Mouse (Mus musculus) MEL (cell line): ENCODE results near the gene Acad12. TPM values are rescaled to one million over a fixed set of nuclear protein-coding genes. Genes with fewer than 3 reads are reported as not detected.

Experiments
- DNase-seq: peaks from one replicate; pipeline ENCODE4 v3.0.0; 2011; ENCODE audit warnings: low read depth, low spot score
- H3K27ac ChIP-seq: 2 replicates; pipeline ENCODE4 v1.5.1; 2012; ENCODE audit warnings: low read depth, mild to moderate bottlenecking, control low read depth, low read length, moderate library complexity; ENCODE audit not compliant: control insufficient read depth
- H3K27me3 ChIP-seq, 2 experiments: fragments of 150-350 bp in 1 of 2; sonication (generic) in 1 of 2; 2 replicates each; pipeline ENCODE4 v1.6.1; 2012; ENCODE audit warnings: low read length in 2 of 2, mild to moderate bottlenecking in 2 of 2, improper control_type of control experiment in 1 of 2, moderate library complexity in 1 of 2; ENCODE audit not compliant: insufficient read depth in 2 of 2, control insufficient read depth in 1 of 2
- H3K36me3 ChIP-seq, 2 experiments: 2 replicates each; pipeline ENCODE4 v1.6.1; 2012 to 2014; ENCODE audit warnings: low read length in 2 of 2, improper control_type of control experiment in 1 of 2, inconsistent platforms in 1 of 2, mild to moderate bottlenecking in 1 of 2; ENCODE audit not compliant: insufficient read depth in 2 of 2, control insufficient read depth in 1 of 2
- H3K4me1 ChIP-seq, 2 experiments: fragments of 150-350 bp in 1 of 2; sonication (generic) in 1 of 2; 2 replicates each; pipeline ENCODE4 v1.6.1; 2012; ENCODE audit warnings: low read length in 2 of 2, improper control_type of control experiment in 1 of 2, mild to moderate bottlenecking in 1 of 2; ENCODE audit not compliant: insufficient read depth in 2 of 2, control insufficient read depth in 1 of 2
- H3K4me3 ChIP-seq, 2 experiments: fragments of 150-350 bp in 1 of 2; sonication (generic) in 1 of 2; 2 replicates each; pipeline ENCODE4 v1.5.1; 2012; ENCODE audit warnings: low read depth in 2 of 2, low read length in 2 of 2, mild to moderate bottlenecking in 2 of 2, moderate library complexity in 2 of 2, control low read depth in 1 of 2, improper control_type of control experiment in 1 of 2; ENCODE audit not compliant: control insufficient read depth in 1 of 2, insufficient read depth in 1 of 2
- H3K79me2 ChIP-seq: 2 replicates; pipeline ENCODE4 v1.6.1; 2012; ENCODE audit warnings: mild to moderate bottlenecking, low read length, moderate library complexity; ENCODE audit not compliant: control insufficient read depth, poor library complexity, insufficient read depth
- H3K9ac ChIP-seq: 2 replicates; pipeline ENCODE4 v1.6.1; 2012; ENCODE audit warnings: low read depth, mild to moderate bottlenecking, control low read depth, low read length, moderate library complexity; ENCODE audit not compliant: control insufficient read depth, poor library complexity, severe bottlenecking
- H3K9me3 ChIP-seq: fragments of 150-350 bp; sonication (generic); replicated peaks from 2 replicates; pipeline ENCODE4 v1.6.1; 2012; ENCODE audit warnings: mild to moderate bottlenecking, low read length, improper control_type of control experiment, moderate library complexity; ENCODE audit not compliant: insufficient read depth
- BHLHE40 ChIP-seq: IDR thresholded peaks from 2 replicates; pipeline ENCODE4 v1.6.1; 2012; ENCODE audit warnings: low read depth, mild to moderate bottlenecking, inconsistent platforms, low read length, improper control_type of control experiment, borderline replicate concordance
- CHD1 ChIP-seq: IDR thresholded peaks from 2 replicates; pipeline ENCODE4 v1.6.1; 2012; ENCODE audit warnings: low read depth, mild to moderate bottlenecking, inconsistent platforms, low read length, improper control_type of control experiment
- CHD2 ChIP-seq: IDR thresholded peaks from 2 replicates; pipeline ENCODE4 v1.6.1; 2011; ENCODE audit warnings: low read length, improper control_type of control experiment
- E2F4 ChIP-seq: IDR thresholded peaks from 2 replicates; pipeline ENCODE4 v1.6.1; 2011; ENCODE audit warnings: low read depth, low read length, improper control_type of control experiment, borderline replicate concordance
- ELF1 ChIP-seq: IDR thresholded peaks from 2 replicates; pipeline ENCODE4 v1.6.1; 2014; ENCODE audit warnings: low read depth, mild to moderate bottlenecking, inconsistent platforms, low read length, improper control_type of control experiment, moderate library complexity
- ETS1 ChIP-seq: IDR thresholded peaks from 2 replicates; pipeline ENCODE4 v1.6.1; 2012; ENCODE audit warnings: low read depth, mild to moderate bottlenecking, inconsistent platforms, low read length, improper control_type of control experiment, moderate library complexity
- JUND ChIP-seq: IDR thresholded peaks from 2 replicates; pipeline ENCODE4 v1.6.1; 2011; ENCODE audit warnings: low read depth, mild to moderate bottlenecking, improper control_type of control experiment, low read length
- MAFK ChIP-seq: IDR thresholded peaks from 2 replicates; pipeline ENCODE4 v1.6.1; 2011; ENCODE audit warnings: low read depth, mild to moderate bottlenecking, low read length, improper control_type of control experiment, borderline replicate concordance
- MAX ChIP-seq: IDR thresholded peaks from 2 replicates; pipeline ENCODE4 v1.6.1; 2011; ENCODE audit warnings: low read length, improper control_type of control experiment
- MAZ ChIP-seq: IDR thresholded peaks from 2 replicates; pipeline ENCODE4 v1.6.1; 2012; ENCODE audit warnings: low read depth, mild to moderate bottlenecking, inconsistent platforms, low read length, improper control_type of control experiment
- MYB ChIP-seq: IDR thresholded peaks from 2 replicates; pipeline ENCODE4 v1.6.1; 2011; ENCODE audit warnings: mild to moderate bottlenecking, low read depth, low read length, improper control_type of control experiment
- MYC ChIP-seq: IDR thresholded peaks from 2 replicates; pipeline ENCODE4 v1.6.1; 2011; ENCODE audit warnings: low read depth, mild to moderate bottlenecking, low read length, improper control_type of control experiment, moderate library complexity
- POLR2A ChIP-seq, 2 experiments: IDR thresholded peaks; 2 replicates each; pipeline ENCODE4 v1.6.1; 2011 to 2012; ENCODE audit warnings: low read length in 2 of 2, mild to moderate bottlenecking in 2 of 2, control low read depth in 1 of 2, improper control_type of control experiment in 1 of 2, low read depth in 1 of 2, moderate library complexity in 1 of 2; ENCODE audit not compliant: control insufficient read depth in 1 of 2, insufficient read depth in 1 of 2, poor library complexity in 1 of 2
- POLR2AphosphoS2 ChIP-seq: IDR thresholded peaks from 2 replicates; pipeline ENCODE4 v1.6.1; 2011; ENCODE audit warnings: low read length, improper control_type of control experiment
- RCOR1 ChIP-seq: IDR thresholded peaks from 2 replicates; pipeline ENCODE4 v1.6.1; 2012; ENCODE audit warnings: low read depth, mild to moderate bottlenecking, inconsistent platforms, low read length, improper control_type of control experiment
- SIN3A ChIP-seq: IDR thresholded peaks from 2 replicates; pipeline ENCODE4 v1.6.1; 2012; ENCODE audit warnings: low read length, improper control_type of control experiment, inconsistent platforms
- SMC3 ChIP-seq: IDR thresholded peaks from 2 replicates; pipeline ENCODE4 v1.6.1; 2011; ENCODE audit warnings: low read depth, low read length, improper control_type of control experiment
- TBP ChIP-seq: IDR thresholded peaks from 2 replicates; pipeline ENCODE4 v1.8.0; 2011; ENCODE audit warnings: low read depth, low read length, improper control_type of control experiment
- TCF12 ChIP-seq: IDR thresholded peaks from 2 replicates; pipeline ENCODE4 v1.6.1; 2014; ENCODE audit warnings: low read depth, mild to moderate bottlenecking, inconsistent platforms, low read length, improper control_type of control experiment, moderate library complexity
- UBTF ChIP-seq: IDR thresholded peaks from 2 replicates; pipeline ENCODE4 v1.6.1; 2012; ENCODE audit warnings: low read depth, mild to moderate bottlenecking, inconsistent platforms, low read length, improper control_type of control experiment, moderate library complexity, borderline replicate concordance; ENCODE audit not compliant: insufficient read depth
- USF2 ChIP-seq, 2 experiments: IDR thresholded peaks; 2 replicates each; pipeline ENCODE4 v1.6.1; 2011 to 2012; ENCODE audit warnings: improper control_type of control experiment in 2 of 2, low read length in 2 of 2, borderline replicate concordance in 1 of 2, inconsistent platforms in 1 of 2, low read depth in 1 of 2, mild to moderate bottlenecking in 1 of 2; ENCODE audit not compliant: insufficient read depth in 1 of 2
- ZC3H11A ChIP-seq: IDR thresholded peaks from 2 replicates; pipeline ENCODE4 v1.6.1; 2012; ENCODE audit warnings: low read depth, mild to moderate bottlenecking, inconsistent platforms, low read length, improper control_type of control experiment
- ZKSCAN1 ChIP-seq: IDR thresholded peaks from 2 replicates; pipeline ENCODE4 v1.6.1; 2012; ENCODE audit warnings: low read depth, mild to moderate bottlenecking, inconsistent platforms, low read length, improper control_type of control experiment, moderate library complexity
- ZMIZ1 ChIP-seq: IDR thresholded peaks from 2 replicates; pipeline ENCODE4 v1.6.1; 2012; ENCODE audit warnings: low read depth, mild to moderate bottlenecking, inconsistent platforms, low read length, improper control_type of control experiment, moderate library complexity
- ZNF384 ChIP-seq: IDR thresholded peaks from 2 replicates; pipeline ENCODE4 v1.6.1; 2012; ENCODE audit warnings: low read depth, mild to moderate bottlenecking, inconsistent platforms, low read length, improper control_type of control experiment
- polyA plus RNA-seq, 2 experiments: library from polyadenylated mRNA; stranded (reverse) in 1 of 2; unstranded in 1 of 2; fragments of >175 nt in 1 of 2; fragments of >200 nt in 1 of 2; gene quantifications; 2 replicates each; pipeline versions ENCODE4 v1.2.1 to v1.2.4; 2012; ENCODE audit warnings: low replicate concordance in 2 of 2, low read depth in 1 of 2; ENCODE audit not compliant: insufficient read length in 2 of 2, insufficient read depth in 1 of 2, missing spikeins in 1 of 2
- total RNA-seq: library from RNA; depleted of rRNA; stranded (reverse); fragments of 300-350 nt; gene quantifications from 2 replicates; pipeline ENCODE4 v1.2.3, GENCODE M21; 2012

Acad12 gene
- total and polyA plus RNA-seq, 3 experiments, result 2.6 to 6.4 TPM; not detected in 1

GRCm38 (mm10) chr5:121562436-121562835 is 56.3 kb downstream of the Acad12 start:
- Histone ChIP-seq H3K4me1 (peaks cover 0 to 4% of the 10 kb centered on the region in 2 experiments; a peak in 1 of 4 replicates), H3K36me3 (no peaks in the 10 kb centered on the region), H3K4me3 (no peak overlapping the region), H3K27ac (no peak overlapping the region), H3K27me3 (peaks cover 0 to 3% of the 10 kb centered on the region in 2 experiments; a peak in 1 of 4 replicates), H3K79me2 (no peaks in the 10 kb centered on the region), H3K9me3 (no peaks in the 10 kb centered on the region), H3K9ac (no peak overlapping the region)
- no peak for DNase-seq
- TF ChIP-seq MAX, result no peak
- TF ChIP-seq ZMIZ1, result no peak
- no peak for TF ChIP-seq CHD1
- no peak for TF ChIP-seq SMC3
- no peak for TF ChIP-seq POLR2AphosphoS2
- no peak for TF ChIP-seq UBTF
- no peak for TF ChIP-seq TBP
- TF ChIP-seq BHLHE40, result no peak
- no peak for TF ChIP-seq ZKSCAN1
- TF ChIP-seq ZNF384, result no peak
- no peak for TF ChIP-seq TCF12
- TF ChIP-seq MYB, result no peak
- TF ChIP-seq USF2 (IDR thresholded peaks at IDR 0.05; ENCODE audit: borderline replicate concordance in 1 of 2, insufficient read depth in 1 of 2, low read depth in 1 of 2, low read length in 2 of 2), result no peak
- TF ChIP-seq RCOR1, result no peak

GRCm38 (mm10) chr5:121549196-121549595 is 69.5 kb downstream of the Acad12 start:
- H3K9me3 ChIP-seq, result no peaks in the 10 kb centered on the region
- H3K27ac ChIP-seq, result no peak overlapping the region
- no peak overlapping the region for H3K4me3 ChIP-seq
- H3K36me3 ChIP-seq, result peaks cover 0 to 10% of the 10 kb centered on the region in 2 experiments; a peak in 2 of 4 replicates
- TF ChIP-seq CHD1 (no peak), MAZ (no peak), POLR2AphosphoS2 (no peak), MAFK (no peak), MYC (no peak), CHD2 (no peak), ZC3H11A (no peak), E2F4 (no peak), POLR2A (IDR thresholded peaks at IDR 0.05; ENCODE audit: control insufficient read depth in 1 of 2, insufficient read depth in 1 of 2, low read depth in 1 of 2, low read length in 2 of 2, poor library complexity in 1 of 2) (no peak), RCOR1 (no peak), ELF1 (no peak), TCF12 (no peak), ETS1 (no peak), USF2 (IDR thresholded peaks at IDR 0.05; ENCODE audit: borderline replicate concordance in 1 of 2, insufficient read depth in 1 of 2, low read depth in 1 of 2, low read length in 2 of 2) (no peak), SIN3A (no peak), JUND (no peak)
- H3K79me2 ChIP-seq, result peaks cover 17% of the 10 kb centered on the region
- peaks cover 0 to 11% of the 10 kb centered on the region in 2 experiments; a peak in 3 of 4 replicates for H3K4me1 ChIP-seq
- DNase-seq, result no peak
- no peaks in the 10 kb centered on the region for H3K27me3 ChIP-seq
- no peak overlapping the region for H3K9ac ChIP-seq
